Mouse (Mus musculus): ENCODE measurements around the gene Kcnrg. TPM values are rescaled to one million over a fixed set of nuclear protein-coding genes. Genes with fewer than 3 reads are reported as not detected.
"Not testable (repeated sequence)": the region's sequence is repeated elsewhere in the genome, so short reads cannot be mapped to it uniquely, and the experiment has no call there.

The Kcnrg gene
- polyA plus RNA-seq, 1 experiment from 2014 or later, result 0.57 TPM

GRCm38 (mm10) chr14:61599057-61599806, 8.0 kb upstream of the Kcnrg start:
- no peaks in the 10 kb centered on the region for H3K9me3 ChIP-seq (replicated peaks)

GRCm38 (mm10) chr14:61601348-61601747, 5.9 kb upstream of the Kcnrg start:
- H3K4me3 ChIP-seq (replicated peaks), result no peak overlapping the region
- H3K27ac ChIP-seq, result no peak overlapping the region
- H3K9me3 ChIP-seq (replicated peaks), result no peaks in the 10 kb centered on the region
- peaks cover 28% of the 10 kb centered on the region for H3K36me3 ChIP-seq
- no peaks in the 10 kb centered on the region for H3K27me3 ChIP-seq
- H3K4me2 ChIP-seq, result no peak overlapping the region
- H3K4me1 ChIP-seq, result peaks cover 8% of the 10 kb centered on the region
- 84% methylated on average over 9 of the region's 9 CpGs for WGBS
- H3K9ac ChIP-seq, result no peak overlapping the region
- ATAC-seq (replicated peaks; ENCODE audit: low FRiP score), result no peak

More at GRCm38 (mm10) chr14:61599057-61599806, 8.0 kb upstream of the Kcnrg start:
- H3K27me3 ChIP-seq, result no peaks in the 10 kb centered on the region
- H3K4me3 ChIP-seq (replicated peaks), result peak overlapping the region; percentile 81
- peak overlapping the region; percentile 65 for H3K4me2 ChIP-seq
- peak; percentile 97 for ATAC-seq (replicated peaks; ENCODE audit: low FRiP score)
- peaks cover 8% of the 10 kb centered on the region for H3K4me1 ChIP-seq
- H3K27ac ChIP-seq, result peak overlapping the region; percentile 85
- peaks cover 10% of the 10 kb centered on the region; the same call in 1 of the 2 replicates for H3K36me3 ChIP-seq
- H3K9ac ChIP-seq, result peak overlapping the region; percentile 79
- 4% methylated on average over 44 of the region's 44 CpGs for WGBS

- ATAC-seq (replicated peaks; ENCODE audit: low FRiP score), result no peak
These were observed 4.0 kb upstream of the Kcnrg start for GRCm38 (mm10) chr14:61603069-61603755.

DNA sequence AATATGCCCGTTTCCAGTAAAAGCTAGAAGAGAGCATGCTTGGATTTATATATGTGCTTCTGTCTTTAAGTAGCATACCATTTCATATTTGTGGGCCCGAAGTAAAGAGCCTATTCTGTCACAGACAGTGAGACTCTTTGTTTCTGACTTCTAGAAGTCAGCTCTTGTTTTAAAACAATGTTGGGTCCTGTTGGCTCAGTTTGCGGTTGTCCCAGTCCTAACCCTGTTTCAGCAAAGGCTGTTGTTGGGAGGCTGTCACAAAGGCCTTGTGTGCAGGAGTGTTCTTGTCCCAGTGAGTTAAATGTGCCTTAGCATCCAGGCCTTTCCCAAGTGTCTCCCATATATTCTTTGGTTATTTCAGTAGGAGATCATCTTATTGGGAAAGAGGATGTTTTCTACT, 3.2 kb upstream of the Kcnrg start:
- no peak overlapping the region for H3K9ac ChIP-seq
- no peaks in the 10 kb centered on the region for H3K9me3 ChIP-seq (replicated peaks)
- no peak overlapping the region for H3K27ac ChIP-seq
- peaks cover 28% of the 10 kb centered on the region for H3K36me3 ChIP-seq
- no peak overlapping the region for H3K4me2 ChIP-seq
- H3K4me3 ChIP-seq (replicated peaks), result no peak overlapping the region
- peaks cover 8% of the 10 kb centered on the region for H3K4me1 ChIP-seq
- H3K27me3 ChIP-seq, result no peaks in the 10 kb centered on the region
- 86% methylated on average over 3 of the region's 3 CpGs for WGBS
- ATAC-seq (replicated peaks; ENCODE audit: low FRiP score), result no peak

More at GRCm38 (mm10) chr14:61603069-61603755, 4.0 kb upstream of the Kcnrg start:
- Histone ChIP-seq H3K36me3 (peaks cover 28% of the 10 kb centered on the region), H3K4me1 (peaks cover 8% of the 10 kb centered on the region), H3K27ac (no peak overlapping the region), H3K4me2 (no peak overlapping the region), H3K9me3 (replicated peaks) (no peaks in the 10 kb centered on the region), H3K9ac (no peak overlapping the region), H3K27me3 (no peaks in the 10 kb centered on the region), H3K4me3 (replicated peaks) (no peak overlapping the region)
- 82% methylated on average over 8 of the region's 8 CpGs for WGBS

GRCm38 (mm10) chr14:61606088-61606487, 1.2 kb upstream of the Kcnrg start:
- WGBS, result 83% methylated on average over 2 of the region's 2 CpGs
- not testable (repeated sequence) for H3K9ac ChIP-seq; H3K27ac ChIP-seq; H3K9me3 ChIP-seq (replicated peaks); H3K27me3 ChIP-seq; H3K4me2 ChIP-seq; H3K4me3 ChIP-seq (replicated peaks); H3K4me1 ChIP-seq; ATAC-seq (replicated peaks; ENCODE audit: low FRiP score)
- peaks cover 28% of the 10 kb centered on the region for H3K36me3 ChIP-seq

GRCm38 (mm10) chr14:61611766-61612165, 4.5 kb downstream of the Kcnrg start:
- no peaks in the 10 kb centered on the region for H3K36me3 ChIP-seq
- no peaks in the 10 kb centered on the region for H3K27me3 ChIP-seq
- no peaks in the 10 kb centered on the region for H3K9me3 ChIP-seq (replicated peaks)
- H3K4me2 ChIP-seq, result no peak overlapping the region
- H3K9ac ChIP-seq, result no peak overlapping the region
- peak overlapping the region; percentile 45; the same call in 1 of the 2 replicates for H3K27ac ChIP-seq
- WGBS, result 89% methylated on average over 5 of the region's 5 CpGs
- no peak for ATAC-seq (replicated peaks; ENCODE audit: low FRiP score)
- no peaks in the 10 kb centered on the region for H3K4me1 ChIP-seq
- no peak overlapping the region for H3K4me3 ChIP-seq (replicated peaks)

- 71% methylated on average over 2 of the region's 2 CpGs for WGBS
- no peak overlapping the region for H3K27ac ChIP-seq
- H3K4me1 ChIP-seq, result no peaks in the 10 kb centered on the region
- no peak overlapping the region for H3K9ac ChIP-seq
- no peaks in the 10 kb centered on the region for H3K27me3 ChIP-seq
- no peak overlapping the region for H3K4me2 ChIP-seq
- ATAC-seq (replicated peaks; ENCODE audit: low FRiP score), result no peak
- H3K4me3 ChIP-seq (replicated peaks), result no peak overlapping the region
- no peaks in the 10 kb centered on the region for H3K9me3 ChIP-seq (replicated peaks)
- no peaks in the 10 kb centered on the region for H3K36me3 ChIP-seq
These were observed 6.1 kb downstream of the Kcnrg start for GRCm38 (mm10) chr14:61613319-61613718.

GRCm38 (mm10) chr14:61620371-61620770, 13.1 kb downstream of the Kcnrg start:
- Histone ChIP-seq H3K27me3 (no peaks in the 10 kb centered on the region), H3K27ac (no peak overlapping the region), H3K36me3 (peaks cover 12% of the 10 kb centered on the region), H3K4me2 (no peak overlapping the region), H3K4me3 (replicated peaks) (no peak overlapping the region), H3K9ac (no peak overlapping the region), H3K4me1 (no peaks in the 10 kb centered on the region), H3K9me3 (replicated peaks) (no peaks in the 10 kb centered on the region)
- WGBS, result 86% methylated on average over 2 of the region's 2 CpGs
- ATAC-seq (replicated peaks; ENCODE audit: low FRiP score), result no peak

- Histone ChIP-seq H3K9ac (no peak overlapping the region), H3K9me3 (replicated peaks) (no peaks in the 10 kb centered on the region), H3K4me2 (no peak overlapping the region), H3K36me3 (peaks cover 26% of the 10 kb centered on the region), H3K27me3 (no peaks in the 10 kb centered on the region), H3K4me3 (replicated peaks) (no peak overlapping the region), H3K27ac (no peak overlapping the region), H3K4me1 (no peaks in the 10 kb centered on the region)
- no peak for ATAC-seq (replicated peaks; ENCODE audit: low FRiP score)
These were observed 28.7 kb downstream of the Kcnrg start for GRCm38 (mm10) chr14:61635969-61636368.

DNA sequence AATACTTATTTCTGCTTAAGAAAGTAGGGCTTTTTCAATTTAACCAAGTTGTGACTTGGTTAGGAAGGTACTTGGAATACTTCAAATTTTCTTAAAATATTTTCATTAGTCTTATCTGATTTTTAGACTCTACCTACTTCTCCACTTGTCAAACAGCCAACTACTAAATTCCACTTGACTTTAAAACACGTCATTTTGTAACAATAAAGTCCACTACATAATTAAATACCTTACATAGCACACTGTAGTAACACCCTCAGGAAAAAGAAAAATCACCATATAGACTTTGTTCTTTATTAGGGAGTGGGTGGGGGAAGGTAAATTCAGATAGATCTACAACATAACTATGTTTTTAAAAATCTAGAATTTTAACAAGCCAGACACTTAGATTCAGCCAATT, 35.4 kb downstream of the Kcnrg start:
- Histone ChIP-seq H3K4me3 (replicated peaks) (no peak overlapping the region), H3K27ac (no peak overlapping the region), H3K9ac (no peak overlapping the region), H3K9me3 (replicated peaks) (no peaks in the 10 kb centered on the region), H3K4me1 (no peaks in the 10 kb centered on the region), H3K36me3 (no peaks in the 10 kb centered on the region), H3K27me3 (no peaks in the 10 kb centered on the region), H3K4me2 (no peak overlapping the region)
- ATAC-seq (replicated peaks; ENCODE audit: low FRiP score), result no peak
- 60% methylated on average over 1 of the region's 1 CpGs for WGBS

- H3K9ac ChIP-seq, result no peak overlapping the region
- H3K4me3 ChIP-seq (replicated peaks), result no peak overlapping the region
- no peak overlapping the region for H3K27ac ChIP-seq
- H3K9me3 ChIP-seq (replicated peaks), result no peaks in the 10 kb centered on the region
- no peaks in the 10 kb centered on the region for H3K36me3 ChIP-seq
- peaks cover 11% of the 10 kb centered on the region; the same call in 1 of the 2 replicates for H3K4me1 ChIP-seq
- H3K4me2 ChIP-seq, result 0 out of 2 replicates have a peak overlapping the region, but pooled peaks have one; percentile 16
- WGBS, result 16% methylated on average over 1 of the region's 1 CpGs
- ATAC-seq (replicated peaks; ENCODE audit: low FRiP score), result no peak
- no peaks in the 10 kb centered on the region for H3K27me3 ChIP-seq
These were observed 38.3 kb downstream of the Kcnrg start for GRCm38 (mm10) chr14:61645547-61645946.

DNA sequence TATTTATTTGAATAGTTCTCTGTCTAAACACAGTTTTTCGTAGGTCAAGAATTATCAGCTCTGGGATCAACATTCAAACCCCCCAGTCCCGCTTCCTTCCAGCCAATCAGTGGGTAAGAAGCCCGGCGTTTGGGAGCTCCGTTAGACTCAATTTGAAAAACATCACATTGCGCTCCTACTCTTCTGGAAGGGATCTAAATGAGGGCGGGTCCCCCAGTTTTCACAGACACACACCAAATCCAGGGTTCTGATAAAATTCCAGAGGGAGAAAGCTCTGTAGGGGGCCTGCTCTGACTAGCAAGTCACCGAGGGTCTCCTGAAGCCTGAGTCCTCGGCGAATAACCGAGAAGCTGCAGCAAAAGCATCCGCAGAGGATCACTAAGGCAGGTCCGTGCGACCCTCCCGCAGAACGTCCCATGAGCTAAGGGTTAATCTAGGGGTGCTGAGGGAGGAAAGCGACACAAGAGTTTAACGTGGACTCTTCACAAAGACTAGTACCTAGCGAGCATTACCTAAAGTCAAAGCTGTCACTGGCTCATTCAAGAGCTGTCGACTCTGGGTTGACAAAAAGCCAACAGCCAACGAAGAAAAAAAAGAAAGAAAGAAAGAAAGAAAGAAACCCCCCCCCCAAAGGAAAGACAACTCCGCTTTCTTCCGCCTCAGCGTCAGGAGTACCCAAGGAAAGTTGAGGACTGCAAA, 40.1 kb downstream of the Kcnrg start:
- Histone ChIP-seq H3K4me2 (peak overlapping the region; percentile 69), H3K4me3 (replicated peaks) (peak overlapping the region; percentile 94), H3K9me3 (replicated peaks) (no peaks in the 10 kb centered on the region), H3K27me3 (no peaks in the 10 kb centered on the region), H3K36me3 (no peaks in the 10 kb centered on the region), H3K27ac (peak overlapping the region; percentile 98), H3K9ac (peak overlapping the region; percentile 98), H3K4me1 (peaks cover 11% of the 10 kb centered on the region; the same call in 1 of the 2 replicates)
- no peak for ATAC-seq (replicated peaks; ENCODE audit: low FRiP score)
- WGBS, result 0% methylated on average over 24 of the region's 24 CpGs

Measured in kidney, embryonic 15.5 days (tissue).